Mouse (Mus musculus) ES-E14 (cell line): ENCODE results near the gene Nol4l.

ENCODE experiments used
- CHD2 ChIP-seq: IDR thresholded peaks from 2 replicates; pipeline ENCODE4 v1.6.1; 2014; ENCODE audit warnings: mild to moderate bottlenecking, low read depth, low read length, inconsistent platforms
- HCFC1 ChIP-seq: IDR thresholded peaks from 2 replicates; pipeline ENCODE4 v1.6.1; 2012; ENCODE audit warnings: low read length, inconsistent platforms, borderline replicate concordance; ENCODE audit not compliant: insufficient read depth
- MAFK ChIP-seq: IDR thresholded peaks from 2 replicates; pipeline ENCODE4 v1.6.1; 2014; ENCODE audit warnings: mild to moderate bottlenecking, low read depth, low read length, inconsistent platforms; ENCODE audit not compliant: insufficient read depth

DNA sequence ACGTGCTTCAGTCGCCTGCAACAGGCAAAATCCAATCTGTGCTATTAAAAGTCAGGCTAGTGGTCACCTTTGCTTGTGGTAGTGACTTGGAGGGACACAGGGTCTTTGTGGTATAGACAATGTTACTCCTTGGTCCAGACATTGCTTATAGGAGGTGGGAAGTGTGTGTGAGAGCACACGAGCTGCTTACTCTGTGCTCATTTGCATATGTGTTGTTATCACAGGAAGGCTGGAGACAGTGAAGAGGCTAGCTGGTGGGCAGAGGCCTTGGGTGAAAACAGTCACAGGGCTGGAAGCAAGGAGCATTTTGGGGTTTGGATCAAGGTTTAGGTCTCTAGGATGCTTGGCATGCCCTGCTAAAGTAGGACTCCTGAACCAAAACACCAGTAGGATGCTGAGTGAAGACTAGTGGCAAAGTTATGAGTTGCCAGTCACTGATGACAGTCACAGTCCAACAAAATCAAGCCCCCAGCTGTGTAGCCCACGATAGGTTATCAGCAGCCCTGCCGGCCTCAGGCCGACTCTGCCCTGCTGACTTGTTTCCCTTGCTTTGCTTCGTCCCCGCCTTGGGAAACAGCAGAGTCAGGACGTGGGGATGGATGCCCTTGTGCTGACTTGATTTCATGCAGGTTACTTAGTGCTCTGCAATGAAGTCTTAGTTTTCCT is 74.8 kb downstream of the Nol4l start:
- TF ChIP-seq MAFK (no peak), HCFC1 (no peak), CHD2 (no peak)
